Mouse (Mus musculus) erythroblast, embryonic 14.5 days (primary cell): ENCODE measurements around the gene Astn2.

Source experiments
- GATA1 ChIP-seq: IDR thresholded peaks from 2 replicates; pipeline ENCODE4 v1.6.1; 2012; ENCODE audit warnings: low read length, inconsistent platforms, mixed read lengths
- TAL1 ChIP-seq: IDR thresholded peaks from 3 replicates; pipeline ENCODE4 v1.6.1; 2012; ENCODE audit warnings: low read length, inconsistent platforms, mixed read lengths

GRCm38 (mm10) chr4:65801204-65801603 lies 603.2 kb downstream of the Astn2 start:
- TF ChIP-seq GATA1 (no peak), TAL1 (no peak)
